Mouse (Mus musculus) gastrocnemius, postnatal 25 days (tissue): ENCODE measurements around the gene Espnl. TPM values are rescaled to one million over a fixed set of nuclear protein-coding genes. Genes with fewer than 3 reads are reported as not detected.
A peak's percentile ranks its signal among the peaks of the same experiment; 100 is the strongest.

Experiments used
- DNase-seq: peaks from one replicate; pipeline ENCODE4 v3.0.0; 2022
- total RNA-seq, 2 experiments: library from RNA; stranded (reverse); gene quantifications; 1 replicate in 1 of 2; 2 replicates in 1 of 2; pipeline ENCODE4 v1.2.3; 2021

Gene Espnl
- total RNA-seq, 2 experiments from 2014 or later, result 0.08 to 0.18 TPM

DNA sequence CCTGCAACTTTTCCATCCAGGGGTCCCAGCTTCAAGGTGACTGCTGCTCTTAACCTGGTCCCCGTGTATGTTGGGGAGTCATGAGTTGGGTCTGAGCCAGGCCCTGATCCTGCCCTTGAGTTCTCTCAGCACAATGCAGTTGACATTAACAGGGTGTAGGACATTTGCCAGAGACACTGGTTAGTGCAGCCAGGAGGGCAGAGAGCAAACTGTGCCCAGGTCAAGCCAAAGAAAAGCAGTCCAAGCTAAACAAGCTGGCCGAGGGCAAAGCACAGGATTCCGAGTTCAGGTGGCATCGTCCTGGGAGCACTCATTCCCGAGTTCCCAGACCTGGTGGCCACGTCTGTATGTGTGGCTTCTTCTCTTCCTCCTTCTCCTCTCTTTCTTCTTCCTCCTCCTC is 4.2 kb upstream of the Espnl start:
- DNase-seq, result no peak

GRCm38 (mm10) chr1:91324646-91325045 is 2.8 kb downstream of the Espnl start:
- DNase-seq, result no peak

- no peak for DNase-seq
Measured at GRCm38 (mm10) chr1:91325488-91326042, 3.7 kb downstream of the Espnl start.

- DNase-seq, result no peak
Measured at GRCm38 (mm10) chr1:91332102-91332501, 10.2 kb downstream of the Espnl start.

- no peak for DNase-seq
Measured at GRCm38 (mm10) chr1:91333582-91333981, 11.7 kb downstream of the Espnl start.

DNA sequence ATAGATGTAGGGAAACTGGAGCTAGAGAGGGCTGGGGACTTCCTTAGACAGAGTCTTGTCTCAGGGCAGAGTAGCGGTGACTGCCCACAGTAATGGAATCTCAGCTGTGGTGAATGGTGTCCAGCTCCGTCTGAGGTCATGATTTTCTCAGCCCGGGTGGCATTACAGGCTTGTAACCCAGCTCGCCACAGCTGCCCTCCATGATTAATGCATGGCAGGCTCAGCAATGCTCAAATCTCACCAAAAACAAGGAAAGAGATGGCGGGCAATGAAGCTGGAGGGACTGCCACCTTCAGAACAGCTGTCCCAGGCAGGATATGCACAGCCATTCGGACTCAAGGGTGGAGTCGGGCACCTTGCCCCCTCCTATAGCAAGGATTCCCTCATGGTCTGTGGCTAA is 15.5 kb downstream of the Espnl start:
- no peak for DNase-seq

GRCm38 (mm10) chr1:91344001-91344400 is 22.1 kb downstream of the Espnl start:
- DNase-seq, result no peak

GRCm38 (mm10) chr1:91344921-91345685 is 23.2 kb downstream of the Espnl start:
- DNase-seq, result no peak

DNA sequence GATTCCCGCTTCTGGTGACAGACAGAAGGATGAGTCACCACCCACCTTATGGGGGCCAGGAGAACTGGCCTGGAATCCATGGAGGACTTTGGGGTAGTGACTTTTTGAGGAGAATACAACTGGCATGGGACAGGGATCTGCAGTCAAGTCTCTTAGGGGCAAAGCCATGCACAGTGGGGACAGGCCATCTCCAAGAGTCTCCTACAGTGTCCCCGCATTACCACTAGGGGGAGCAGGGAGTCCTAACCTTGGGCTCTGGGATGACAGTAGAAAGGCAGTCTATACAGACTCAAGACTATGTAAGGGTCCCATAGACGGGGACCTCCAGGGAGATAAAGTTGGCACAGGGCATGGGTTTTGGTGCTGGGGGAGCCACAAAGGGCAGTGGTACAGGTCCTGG is 25.0 kb downstream of the Espnl start:
- DNase-seq, result peak; percentile 46

DNA sequence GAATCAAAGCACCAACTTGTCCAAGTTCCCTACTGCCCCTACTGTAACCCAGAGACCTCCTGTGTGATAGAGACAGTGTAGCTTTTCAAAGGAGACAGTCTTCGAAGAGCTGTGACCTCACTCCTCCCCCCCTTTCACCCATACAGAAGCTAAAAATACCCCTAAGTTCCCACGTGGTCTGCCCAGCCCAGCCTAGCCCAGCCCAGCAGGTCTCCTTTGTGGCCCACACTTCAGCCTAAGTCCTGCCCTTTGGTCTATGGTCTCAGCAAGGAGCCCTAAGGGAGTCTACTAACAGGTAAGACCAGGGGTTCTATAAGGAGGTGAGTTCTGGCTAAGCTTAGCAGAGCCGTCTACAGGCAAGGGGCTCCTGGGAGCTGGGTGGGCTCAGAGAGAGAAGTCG is 29.0 kb downstream of the Espnl start, which contains the start of gene Klhl30:
Gene Klhl30, plus strand, starts transcription at position 176 of the 400 bp plus-strand sequence.
- no peak for DNase-seq

DNA sequence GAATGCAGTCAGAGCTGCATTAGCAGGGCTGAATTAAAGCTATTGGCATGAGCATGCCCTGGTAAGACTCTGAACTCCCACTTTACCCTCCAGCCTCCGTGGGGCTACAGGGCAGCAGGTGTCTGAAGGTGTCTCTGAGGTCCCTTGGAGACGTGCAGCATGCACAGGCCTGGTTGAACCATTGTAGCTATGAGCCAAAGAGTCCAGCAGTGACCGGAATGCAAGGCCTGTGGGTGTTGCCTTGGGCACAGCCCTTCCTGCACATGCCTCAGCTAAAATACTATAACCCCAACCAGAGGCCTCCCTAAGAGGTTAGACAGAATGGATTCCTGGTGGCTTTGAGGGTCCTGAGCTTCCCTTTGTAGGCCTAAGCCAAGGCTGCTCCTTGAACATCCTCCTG is 29.4 kb downstream of the Espnl start:
- no peak for DNase-seq

DNA sequence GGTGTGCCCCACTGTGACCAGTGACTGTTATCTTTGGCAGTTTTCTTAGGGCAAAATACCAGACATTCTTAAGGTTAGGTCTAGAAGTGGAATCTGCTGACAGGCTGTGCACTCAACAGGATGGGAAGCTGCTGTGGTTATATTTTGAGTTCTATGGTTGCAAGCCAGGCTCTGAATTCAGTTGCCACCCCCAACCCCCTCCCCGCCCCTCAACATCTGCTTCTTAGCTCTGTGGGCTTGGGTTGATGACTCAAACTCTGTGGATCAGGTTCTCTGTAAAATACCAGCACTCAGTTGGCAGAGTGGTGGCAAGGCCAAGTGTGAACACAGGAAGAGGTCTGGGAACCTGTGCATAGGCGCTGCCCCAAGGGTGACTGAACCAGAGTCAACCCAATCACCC is 30.4 kb downstream of the Espnl start:
- DNase-seq, result no peak

- peak; percentile 50 for DNase-seq
Measured at GRCm38 (mm10) chr1:91356105-91356504, 34.2 kb downstream of the Espnl start.

GRCm38 (mm10) chr1:91362113-91362512 is 40.2 kb downstream of the Espnl start:
- DNase-seq, result no peak

DNA sequence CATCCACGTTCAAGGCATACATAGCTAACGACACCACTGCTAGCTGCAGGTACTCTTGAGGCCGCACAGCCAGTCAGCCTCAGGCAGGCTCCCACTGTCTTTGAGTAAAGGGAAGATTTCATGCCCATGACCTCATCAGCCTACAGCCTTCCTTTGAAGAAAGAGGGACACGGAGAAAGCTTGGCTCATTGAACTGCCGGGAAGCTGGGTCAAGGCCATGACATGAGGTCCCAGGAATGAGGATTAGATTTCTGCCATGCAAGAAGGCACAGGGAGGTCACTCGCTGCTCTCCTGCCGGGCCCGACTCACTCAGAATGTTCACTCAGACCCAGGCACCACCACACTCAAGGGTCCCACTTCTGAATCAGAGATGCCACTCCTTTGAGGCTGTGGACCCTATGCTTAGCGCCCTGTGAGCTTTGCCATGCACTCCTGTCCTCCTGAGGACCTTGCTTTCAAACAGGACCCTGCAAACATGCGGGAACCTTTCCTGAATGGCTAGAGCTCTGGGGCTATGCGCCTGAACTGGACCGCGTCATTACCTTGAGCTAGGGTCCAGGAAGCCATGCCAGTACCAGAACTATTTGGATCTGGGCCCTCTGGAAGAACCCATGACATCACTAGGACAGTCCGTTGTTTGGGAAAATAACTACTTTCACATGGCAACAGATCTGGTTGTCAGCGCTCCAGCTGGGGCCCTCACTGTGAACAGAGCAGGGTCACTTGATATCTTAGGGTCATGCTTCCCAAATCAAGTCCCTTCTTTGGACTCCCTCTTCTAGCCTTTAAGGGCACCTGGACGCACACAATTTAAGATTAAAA is 43.2 kb downstream of the Espnl start:
- peak; percentile 45 for DNase-seq

- DNase-seq, result no peak
Measured at GRCm38 (mm10) chr1:91365816-91366214, 43.9 kb downstream of the Espnl start.

DNA sequence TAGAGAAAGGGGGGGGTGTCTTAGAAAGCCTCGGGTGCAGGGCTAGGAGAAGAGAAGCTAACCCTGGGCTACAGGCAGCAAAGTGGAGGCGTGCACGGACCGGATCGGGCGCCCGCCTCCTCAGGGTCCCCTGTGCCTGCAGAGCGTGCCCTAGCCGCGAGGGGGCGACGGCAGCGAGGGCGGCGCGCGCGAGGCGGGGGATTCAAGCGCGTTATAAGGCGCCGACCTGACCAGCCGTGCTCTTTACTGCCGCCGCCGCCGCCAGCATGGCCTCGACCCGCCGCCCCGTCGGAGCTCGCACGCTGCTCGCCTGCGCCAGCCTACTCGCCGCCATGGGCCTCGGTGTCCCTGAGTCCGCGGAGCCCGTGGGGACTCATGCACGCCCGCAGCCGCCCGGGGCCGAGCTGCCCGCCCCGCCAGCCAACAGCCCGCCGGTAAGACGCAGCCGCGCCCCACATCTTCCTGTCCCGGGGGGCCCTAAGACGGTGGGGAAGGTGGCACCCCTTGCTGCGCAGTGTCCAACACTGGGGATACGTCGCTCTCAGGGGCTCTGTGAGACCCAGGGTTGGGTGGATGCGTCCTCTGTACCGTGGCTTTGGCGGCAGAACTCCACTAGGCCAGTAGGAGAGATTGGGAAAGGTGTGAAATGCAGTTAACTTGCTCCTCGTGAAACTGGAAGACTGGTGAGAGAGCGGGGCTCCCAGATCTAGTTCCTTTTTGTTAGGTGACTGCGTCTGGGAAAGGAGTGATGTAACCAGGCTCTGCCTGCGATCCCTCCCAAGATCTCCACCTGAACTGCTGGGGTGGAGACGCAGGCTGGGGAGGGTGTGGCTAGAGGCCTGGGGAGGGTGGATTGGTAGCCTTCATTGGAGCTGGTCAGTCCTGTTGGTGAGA is 44.6 kb downstream of the Espnl start, which contains the start of gene Erfe:
Gene Erfe, plus strand, starts transcription at position 216 of the 894 bp plus-strand sequence.
- DNase-seq, result peak; percentile 60

GRCm38 (mm10) chr1:91367295-91367694 is 45.4 kb downstream of the Espnl start:
- no peak for DNase-seq

DNA sequence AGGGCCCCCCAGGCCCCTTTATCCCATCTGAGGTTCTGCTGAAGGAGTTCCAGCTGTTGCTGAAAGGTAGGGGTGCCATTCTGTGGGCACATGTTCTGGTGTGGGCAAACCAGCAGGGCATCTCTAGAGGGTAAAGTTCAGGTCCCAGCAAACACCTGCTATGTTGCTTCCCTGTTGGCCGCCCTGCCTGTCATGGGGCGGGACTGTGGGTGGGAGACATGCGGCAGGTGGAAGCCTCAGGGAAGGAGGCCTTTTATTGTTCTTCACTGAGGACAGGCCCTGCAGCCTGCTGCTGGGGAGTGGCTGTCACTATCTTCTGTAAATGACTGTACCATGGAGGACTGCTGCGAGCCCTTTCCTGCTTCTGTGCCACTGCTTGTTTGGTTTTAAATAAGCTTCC is 47.5 kb downstream of the Espnl start:
- DNase-seq, result no peak

GRCm38 (mm10) chr1:91370055-91370454 is 48.2 kb downstream of the Espnl start:
- DNase-seq, result no peak

- DNase-seq, result no peak
Measured at GRCm38 (mm10) chr1:91373414-91373835, 51.5 kb downstream of the Espnl start.
